Mouse (Mus musculus): ENCODE results near the gene Ttf1. TPM values are rescaled to one million over a fixed set of nuclear protein-coding genes. Genes with fewer than 3 reads are reported as not detected.

Gene Ttf1
- 10.4 and 13.9 TPM in 2 replicates for polyA plus RNA-seq (2016; fragmentation: Nextera tagmentation; extraction: Ambion mirVana)

- Histone ChIP-seq H3K36me3 (replicated peaks) (peaks cover 5% of the 10 kb centered on the region), H3K9me3 (no peaks in the 10 kb centered on the region), H3K4me1 (peaks cover 12% of the 10 kb centered on the region), H3K4me3 (peak within 1 kb of the TSS; percentile 98), H3K27ac (replicated peaks) (peak within 1 kb of the TSS; percentile 91), H3K27me3 (replicated peaks; ENCODE audit: low read depth, poor library complexity, severe bottlenecking) (peaks cover 37% of the 10 kb centered on the region)
- DNase-seq (ENCODE audit: low spot score) = peak; percentile 93
- under 1% methylated on average over 41 of the region's 41 CpGs for WGBS
These were observed at the start of gene Ttf1 for GRCm38 (mm10) chr2:29060135-29060597. Gene Ttf1, plus strand, starts transcription at chr2:29060262.

DNA sequence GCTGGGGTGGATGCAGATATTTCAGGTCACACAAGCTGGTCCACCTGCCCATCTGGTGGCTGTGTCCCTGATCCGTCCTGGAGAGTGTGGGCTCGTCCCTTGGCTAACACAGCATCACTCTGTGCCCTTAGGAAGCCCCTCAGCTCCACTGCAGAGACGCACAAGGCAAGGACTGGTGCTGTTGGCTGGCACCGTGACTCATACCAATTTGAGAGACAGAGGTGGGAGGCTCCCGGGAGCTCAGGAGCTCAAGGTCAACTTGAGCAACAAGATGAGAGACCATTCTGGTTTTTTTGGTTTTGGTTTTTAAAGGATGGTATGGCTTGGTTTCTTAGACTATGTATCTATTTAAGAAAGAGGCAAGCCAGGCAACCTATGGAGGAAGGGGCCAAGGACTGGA is 47.5 kb upstream of the Ttf1 start:
- DNase-seq (ENCODE audit: low spot score) = no peak
- H3K4me3 ChIP-seq = no peak overlapping the region
- no peak overlapping the region for H3K27ac ChIP-seq (replicated peaks)
- peaks cover 27% of the 10 kb centered on the region for H3K4me1 ChIP-seq
- peaks cover 85% of the 10 kb centered on the region for H3K27me3 ChIP-seq (replicated peaks; ENCODE audit: low read depth, poor library complexity, severe bottlenecking)
- WGBS = 80% methylated on average over 5 of the region's 5 CpGs
- H3K9me3 ChIP-seq = no peaks in the 10 kb centered on the region
- no peaks in the 10 kb centered on the region for H3K36me3 ChIP-seq (replicated peaks)

DNA sequence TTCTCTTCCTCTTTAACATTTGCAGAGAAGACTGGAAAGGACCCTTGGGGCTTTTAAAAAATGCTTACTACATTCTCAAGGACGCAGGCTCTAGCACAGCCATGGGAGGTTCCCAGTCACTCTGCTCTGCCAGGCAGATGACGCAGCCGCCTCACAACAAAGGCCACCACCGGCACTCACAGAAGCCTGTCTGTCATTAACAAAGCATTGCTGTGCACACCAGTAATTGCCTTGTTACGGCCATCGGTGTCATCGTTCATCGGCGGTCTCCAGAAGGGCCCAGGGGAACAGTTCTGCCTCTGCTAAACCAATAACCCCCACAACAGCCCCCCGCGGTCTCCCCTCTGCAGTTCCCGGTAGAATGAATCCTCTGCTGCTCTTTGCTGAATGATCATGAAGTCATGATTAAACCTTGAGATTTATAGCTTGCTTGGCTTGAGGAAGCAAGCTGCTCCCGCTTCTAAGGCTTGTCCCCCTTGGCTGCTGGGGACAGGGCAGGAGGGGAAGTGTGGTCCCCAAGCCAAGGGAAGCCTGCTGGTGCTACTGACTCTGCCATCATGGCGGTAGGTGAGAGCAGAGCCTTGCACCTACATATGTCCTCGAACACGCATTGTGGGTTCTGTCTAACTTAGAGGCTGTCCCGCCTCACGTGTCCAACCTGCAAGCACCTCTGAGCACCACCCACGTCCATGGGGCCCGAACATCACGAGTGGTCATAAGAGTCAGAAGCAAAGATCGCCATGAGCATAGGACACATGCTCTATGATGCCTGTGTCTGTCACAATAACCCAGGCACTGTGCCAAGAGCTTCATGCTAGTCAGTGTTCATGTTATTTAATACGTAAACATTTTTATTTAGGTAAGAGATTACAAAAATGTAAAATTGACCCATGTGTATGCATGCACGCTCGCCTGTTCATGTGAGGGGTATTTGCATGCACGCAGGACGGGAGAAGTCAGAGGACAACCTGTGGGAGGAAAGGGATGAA is 43.2 kb upstream of the Ttf1 start:
- Histone ChIP-seq H3K4me3 (peak overlapping the region; percentile 25), H3K9me3 (no peaks in the 10 kb centered on the region), H3K27me3 (replicated peaks; ENCODE audit: low read depth, poor library complexity, severe bottlenecking) (peaks cover 63% of the 10 kb centered on the region), H3K27ac (replicated peaks) (peak overlapping the region; percentile 61), H3K4me1 (peaks cover 13% of the 10 kb centered on the region), H3K36me3 (replicated peaks) (no peaks in the 10 kb centered on the region)
- 55% methylated on average over 27 of the region's 27 CpGs for WGBS
- DNase-seq (ENCODE audit: low spot score) = peak; percentile 35

GRCm38 (mm10) chr2:29018680-29019079 is 41.4 kb upstream of the Ttf1 start:
- H3K27ac ChIP-seq (replicated peaks) = no peak overlapping the region
- H3K9me3 ChIP-seq = no peaks in the 10 kb centered on the region
- WGBS = 60% methylated on average over 5 of the region's 5 CpGs
- no peak overlapping the region for H3K4me3 ChIP-seq
- H3K4me1 ChIP-seq = peaks cover 13% of the 10 kb centered on the region
- DNase-seq (ENCODE audit: low spot score) = no peak
- H3K36me3 ChIP-seq (replicated peaks) = no peaks in the 10 kb centered on the region
- peaks cover 58% of the 10 kb centered on the region for H3K27me3 ChIP-seq (replicated peaks; ENCODE audit: low read depth, poor library complexity, severe bottlenecking)

GRCm38 (mm10) chr2:29021025-29021424 is 39.0 kb upstream of the Ttf1 start:
- Histone ChIP-seq H3K27me3 (replicated peaks; ENCODE audit: low read depth, poor library complexity, severe bottlenecking) (peaks cover 40% of the 10 kb centered on the region), H3K9me3 (no peaks in the 10 kb centered on the region), H3K4me1 (peaks cover 12% of the 10 kb centered on the region), H3K4me3 (no peak overlapping the region), H3K27ac (replicated peaks) (no peak overlapping the region), H3K36me3 (replicated peaks) (no peaks in the 10 kb centered on the region)
- 83% methylated on average over 17 of the region's 17 CpGs for WGBS
- no peak for DNase-seq (ENCODE audit: low spot score)

DNA sequence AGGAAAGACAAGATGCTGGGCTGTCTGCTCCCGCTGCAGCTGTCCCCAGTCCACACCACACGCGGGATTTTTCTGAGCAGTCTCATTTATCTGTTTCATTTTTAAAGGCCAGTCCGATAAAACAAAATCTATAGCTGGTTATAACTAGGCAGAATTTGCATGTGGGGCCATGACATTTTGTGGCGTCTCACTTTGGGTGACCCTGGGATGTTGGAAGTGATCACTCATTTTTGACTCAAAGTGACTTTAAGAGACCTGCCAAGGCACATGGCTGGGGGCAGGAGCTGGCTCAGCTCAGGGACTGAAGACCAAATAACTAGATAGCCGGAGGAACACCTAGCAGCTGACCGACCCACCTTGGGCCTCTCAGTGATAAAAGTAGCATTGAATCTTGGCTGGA is 37.1 kb upstream of the Ttf1 start:
- Histone ChIP-seq H3K9me3 (no peaks in the 10 kb centered on the region), H3K4me1 (no peaks in the 10 kb centered on the region), H3K4me3 (no peak overlapping the region), H3K36me3 (replicated peaks) (no peaks in the 10 kb centered on the region), H3K27me3 (replicated peaks; ENCODE audit: low read depth, poor library complexity, severe bottlenecking) (peaks cover 31% of the 10 kb centered on the region), H3K27ac (replicated peaks) (no peak overlapping the region)
- no peak for DNase-seq (ENCODE audit: low spot score)
- WGBS = 88% methylated on average over 7 of the region's 7 CpGs

DNA sequence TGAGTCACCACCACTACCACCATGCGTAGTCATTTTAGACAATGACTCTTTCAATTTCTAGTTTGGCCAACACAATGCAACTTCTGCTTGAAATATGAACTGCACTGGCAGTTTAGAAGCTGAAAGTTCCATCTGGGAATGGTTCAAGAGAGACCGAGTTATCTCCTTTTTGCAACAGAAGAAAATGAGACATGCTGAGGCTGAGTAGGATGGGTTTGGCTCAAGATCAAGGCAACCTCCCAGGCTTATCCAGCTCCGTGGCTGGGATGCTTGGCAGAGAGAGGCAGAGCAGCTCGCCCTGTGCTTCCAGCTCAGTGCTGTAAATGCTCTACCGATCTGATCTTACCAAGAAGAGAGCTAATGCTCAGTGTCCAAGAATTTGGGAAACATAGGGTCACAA is 34.8 kb upstream of the Ttf1 start:
- H3K27me3 ChIP-seq (replicated peaks; ENCODE audit: low read depth, poor library complexity, severe bottlenecking) = peaks cover 41% of the 10 kb centered on the region
- no peak overlapping the region for H3K4me3 ChIP-seq
- no peak overlapping the region for H3K27ac ChIP-seq (replicated peaks)
- 88% methylated on average over 5 of the region's 5 CpGs for WGBS
- peaks cover 6% of the 10 kb centered on the region for H3K4me1 ChIP-seq
- H3K36me3 ChIP-seq (replicated peaks) = no peaks in the 10 kb centered on the region
- no peak for DNase-seq (ENCODE audit: low spot score)
- no peaks in the 10 kb centered on the region for H3K9me3 ChIP-seq

DNA sequence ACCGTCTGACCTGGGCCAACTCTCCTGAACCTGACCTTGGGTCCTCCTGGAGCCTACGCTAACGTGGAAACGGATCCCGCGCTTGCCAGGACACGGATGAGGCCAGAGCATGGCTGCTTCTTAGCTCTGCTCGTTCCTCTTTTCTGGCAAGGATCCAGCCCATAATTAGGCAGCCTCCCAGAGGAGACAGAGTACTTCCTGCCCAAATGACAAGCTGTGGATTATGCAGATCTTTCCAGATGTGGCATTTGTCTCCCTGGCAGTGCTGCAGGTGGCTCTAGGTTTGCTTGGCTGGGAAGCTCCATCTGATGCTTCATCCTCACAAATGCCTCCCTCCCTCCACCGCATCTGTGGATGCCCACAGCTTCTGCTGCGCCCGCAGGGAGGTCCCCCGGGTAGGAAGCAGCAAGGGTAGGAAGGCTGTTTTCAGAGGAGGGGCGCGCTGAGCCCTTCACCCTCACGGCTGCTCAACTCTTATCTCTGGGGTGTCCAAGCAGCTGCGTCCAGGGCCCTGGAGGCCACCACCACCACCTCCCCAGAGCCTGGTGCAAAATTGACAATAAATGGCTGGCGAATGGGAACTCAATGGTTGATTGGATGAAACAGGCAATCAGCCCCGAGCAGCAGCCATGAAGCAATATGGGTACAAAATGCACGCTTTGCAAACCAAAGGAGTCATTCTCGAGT is 29.9 kb upstream of the Ttf1 start:
- Histone ChIP-seq H3K9me3 (no peaks in the 10 kb centered on the region), H3K27ac (replicated peaks) (no peak overlapping the region), H3K27me3 (replicated peaks; ENCODE audit: low read depth, poor library complexity, severe bottlenecking) (peaks cover 70% of the 10 kb centered on the region), H3K4me3 (no peak overlapping the region), H3K4me1 (peaks cover 23% of the 10 kb centered on the region), H3K36me3 (replicated peaks) (no peaks in the 10 kb centered on the region)
- WGBS = 51% methylated on average over 20 of the region's 20 CpGs
- DNase-seq (ENCODE audit: low spot score) = no peak

DNA sequence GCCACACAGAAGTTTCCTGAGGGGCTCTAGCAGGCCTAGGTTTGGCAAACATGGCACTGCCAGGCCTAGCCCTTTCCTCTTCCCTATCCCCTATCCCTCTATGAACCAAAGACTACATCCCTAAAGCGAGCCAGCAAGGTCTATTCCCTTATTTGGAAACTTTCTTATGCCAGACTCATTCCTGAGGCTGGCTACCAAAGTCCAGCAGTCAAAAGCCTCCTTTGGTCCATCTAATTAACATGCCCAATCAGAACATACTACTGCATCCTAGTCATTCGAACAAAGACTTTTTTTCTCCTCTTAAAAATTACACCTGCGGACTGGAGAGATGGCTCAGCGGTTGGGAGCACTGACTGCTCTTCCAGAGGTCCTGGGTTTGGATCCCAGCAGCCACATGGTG is 28.1 kb upstream of the Ttf1 start:
- H3K4me1 ChIP-seq = peaks cover 23% of the 10 kb centered on the region
- H3K27ac ChIP-seq (replicated peaks) = no peak overlapping the region
- H3K36me3 ChIP-seq (replicated peaks) = no peaks in the 10 kb centered on the region
- WGBS = 88% methylated on average over 4 of the region's 4 CpGs
- no peaks in the 10 kb centered on the region for H3K9me3 ChIP-seq
- DNase-seq (ENCODE audit: low spot score) = no peak
- H3K4me3 ChIP-seq = no peak overlapping the region
- H3K27me3 ChIP-seq (replicated peaks; ENCODE audit: low read depth, poor library complexity, severe bottlenecking) = peaks cover 86% of the 10 kb centered on the region

DNA sequence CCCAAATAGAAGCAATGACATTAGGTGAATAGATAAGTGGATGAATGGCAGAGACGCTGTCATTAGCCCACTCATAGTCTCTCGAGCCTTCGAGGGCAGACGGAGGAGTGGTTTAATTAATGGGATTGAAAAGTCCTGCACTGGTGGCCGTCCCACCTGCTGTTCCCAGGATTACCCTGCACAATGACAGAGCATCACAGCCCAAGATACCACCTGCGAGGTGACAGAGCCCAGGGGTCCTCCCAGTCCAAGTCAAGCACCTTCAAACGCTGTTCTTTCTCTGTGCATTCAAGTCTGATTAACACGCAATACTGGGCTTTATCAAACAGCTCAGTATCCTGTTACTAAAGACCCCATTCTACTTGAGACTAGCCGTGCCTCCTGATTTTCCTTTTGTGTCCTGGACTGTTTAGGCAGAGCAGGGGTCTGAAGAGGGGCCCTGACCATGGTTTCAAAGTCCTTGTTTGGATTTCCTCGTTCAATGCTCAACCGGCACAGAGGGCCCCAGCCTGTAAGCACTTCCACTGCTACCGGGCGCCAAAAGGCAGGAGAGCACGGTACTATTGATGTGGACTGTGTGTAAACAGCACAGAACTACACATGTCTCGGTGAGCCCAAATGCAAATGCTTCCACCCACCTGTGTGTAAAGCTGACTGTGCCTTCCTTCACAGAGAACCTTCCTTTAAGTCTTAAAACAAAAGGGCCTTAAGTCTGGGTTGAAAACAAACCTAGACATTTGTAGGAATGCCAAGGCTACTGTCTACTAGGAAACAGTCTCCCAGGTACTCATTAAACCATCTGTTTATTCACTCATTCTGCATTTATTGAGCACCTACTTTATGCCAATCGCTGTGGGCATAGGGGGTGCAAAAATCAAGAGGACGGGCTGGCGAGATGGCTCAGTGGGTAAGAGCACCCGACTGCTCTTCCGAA is 25.3 kb upstream of the Ttf1 start:
- no peak for DNase-seq (ENCODE audit: low spot score)
- Histone ChIP-seq H3K27me3 (replicated peaks; ENCODE audit: low read depth, poor library complexity, severe bottlenecking) (peaks cover 96% of the 10 kb centered on the region), H3K9me3 (no peaks in the 10 kb centered on the region), H3K4me3 (no peak overlapping the region), H3K36me3 (replicated peaks) (no peaks in the 10 kb centered on the region), H3K4me1 (peaks cover 22% of the 10 kb centered on the region), H3K27ac (replicated peaks) (no peak overlapping the region)
- 43% methylated on average over 20 of the region's 20 CpGs for WGBS

DNA sequence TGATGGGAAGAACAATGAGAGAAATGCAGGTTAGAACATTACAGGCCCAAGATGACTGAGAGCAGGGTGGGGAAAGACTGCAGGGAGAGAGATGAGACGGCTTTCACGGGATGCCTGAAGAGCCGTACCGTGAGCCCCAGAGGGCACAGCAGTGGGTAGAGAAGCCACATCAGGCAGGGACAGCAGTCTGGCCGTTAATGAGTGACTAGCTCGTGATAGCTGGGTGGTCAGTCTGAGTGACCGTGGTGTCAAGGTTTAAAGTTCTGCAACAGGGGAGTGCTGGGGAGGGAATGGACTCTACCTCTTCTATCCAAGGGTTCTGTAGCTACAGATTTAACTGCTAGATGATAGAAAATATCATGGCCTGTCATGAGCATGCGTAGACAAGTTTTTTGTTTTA is 24.4 kb upstream of the Ttf1 start:
- H3K4me3 ChIP-seq = no peak overlapping the region
- H3K36me3 ChIP-seq (replicated peaks) = no peaks in the 10 kb centered on the region
- H3K27me3 ChIP-seq (replicated peaks; ENCODE audit: low read depth, poor library complexity, severe bottlenecking) = peaks cover 96% of the 10 kb centered on the region
- no peak overlapping the region for H3K27ac ChIP-seq (replicated peaks)
- no peak for DNase-seq (ENCODE audit: low spot score)
- peaks cover 24% of the 10 kb centered on the region for H3K4me1 ChIP-seq
- 57% methylated on average over 8 of the region's 8 CpGs for WGBS
- H3K9me3 ChIP-seq = no peaks in the 10 kb centered on the region

DNA sequence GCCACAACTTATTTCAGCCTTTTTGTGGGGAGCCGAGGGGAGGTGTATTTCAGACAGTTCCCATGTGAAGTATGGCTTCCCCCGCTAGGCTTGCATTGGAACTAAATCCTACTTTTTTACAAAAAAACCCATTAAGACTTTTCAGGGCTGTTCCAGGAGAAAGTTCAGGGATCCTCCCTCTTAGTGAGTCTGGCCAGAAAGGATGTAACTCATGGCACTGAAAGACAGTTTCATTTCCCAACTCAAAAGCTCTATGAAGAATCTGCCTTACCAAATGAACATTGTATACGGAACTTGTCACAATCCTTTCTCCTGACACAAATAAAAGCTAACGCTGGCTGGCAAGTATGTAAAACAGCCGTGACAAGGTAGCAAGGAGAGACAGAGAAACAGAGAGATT is 20.3 kb upstream of the Ttf1 start:
- H3K27ac ChIP-seq (replicated peaks) = no peak overlapping the region
- peaks cover 22% of the 10 kb centered on the region for H3K4me1 ChIP-seq
- DNase-seq (ENCODE audit: low spot score) = no peak
- no peaks in the 10 kb centered on the region for H3K36me3 ChIP-seq (replicated peaks)
- H3K9me3 ChIP-seq = no peaks in the 10 kb centered on the region
- no peak overlapping the region for H3K4me3 ChIP-seq
- H3K27me3 ChIP-seq (replicated peaks; ENCODE audit: low read depth, poor library complexity, severe bottlenecking) = peaks cover 96% of the 10 kb centered on the region
- 27% methylated on average over 5 of the region's 5 CpGs for WGBS

Measured in embryonic facial prominence, embryonic 10.5 days (tissue).